Mouse (Mus musculus) induced T-regulatory cell, adult 2 months (primary cell): ENCODE data around the gene Gm49630.
"Not testable (repeated sequence)": the region's sequence is repeated elsewhere in the genome, so short reads cannot be mapped to it uniquely, and the experiment has no call there.

Source experiments
- DNase-seq: peaks from one replicate; pipeline ENCODE4 v3.0.0-alpha.2; 2012; ENCODE audit warnings: low read depth

Gm49630 gene

DNA sequence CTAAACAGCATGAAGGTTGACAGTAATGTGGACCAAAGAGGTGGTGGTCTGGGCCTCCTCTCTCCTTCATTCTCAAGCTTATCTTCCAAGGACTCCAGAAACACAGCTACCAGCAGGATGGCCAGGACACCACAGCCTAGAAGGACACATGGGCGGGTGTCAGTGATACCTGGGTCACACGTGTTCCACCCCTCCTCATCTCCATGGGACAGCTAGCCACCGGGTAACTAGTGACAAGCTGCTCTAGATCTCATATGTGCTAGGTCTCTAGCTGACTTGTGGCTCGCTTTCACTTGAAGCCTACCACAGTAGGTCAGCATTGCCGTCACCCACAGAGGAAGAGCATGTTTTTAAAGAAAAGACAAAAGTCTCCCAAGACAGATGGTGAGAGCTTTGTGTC, at the start of gene Gm49630:
Gm49630 (minus strand) TSS at position 101 of the 400 bp plus-strand sequence.
- DNase-seq, result not testable (repeated sequence)

- peak; percentile 5 for DNase-seq
These were observed 48.6 kb upstream of the Gm49630 start for GRCm38 (mm10) chr17:7420191-7420973.

DNA sequence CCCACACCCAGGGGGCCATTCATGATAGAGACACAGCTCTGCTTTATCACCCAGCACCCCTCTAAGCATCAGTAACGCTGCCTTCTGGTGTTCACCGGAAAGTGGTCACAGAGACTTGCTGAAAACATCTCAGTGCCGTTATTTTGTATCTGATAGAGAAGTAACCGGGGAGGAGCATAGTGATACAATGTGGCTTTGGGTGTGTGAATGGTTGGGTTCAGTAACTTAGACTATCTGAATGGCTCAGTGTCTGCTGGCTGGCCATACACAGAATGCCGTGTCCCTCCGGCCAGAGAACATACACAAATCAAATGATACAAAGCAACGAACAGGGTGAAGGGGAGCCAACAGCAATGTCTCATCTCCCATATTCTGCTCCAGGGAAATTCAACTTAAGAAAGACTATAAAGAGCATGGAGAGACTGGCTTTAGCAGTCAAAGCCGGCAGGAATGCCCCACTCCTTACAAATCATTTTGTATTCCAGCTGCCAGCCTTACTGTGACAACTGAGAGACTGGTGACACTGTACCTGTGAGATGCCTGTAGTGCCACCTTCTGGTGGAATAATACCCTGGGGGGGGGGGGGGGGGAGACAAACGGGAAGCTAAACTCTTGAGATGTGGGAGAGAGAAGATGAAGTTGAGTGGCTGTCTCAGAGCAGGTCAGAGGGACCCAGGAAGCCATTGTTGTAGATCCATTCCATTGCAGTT, 43.0 kb upstream of the Gm49630 start:
- not testable (repeated sequence) for DNase-seq

DNA sequence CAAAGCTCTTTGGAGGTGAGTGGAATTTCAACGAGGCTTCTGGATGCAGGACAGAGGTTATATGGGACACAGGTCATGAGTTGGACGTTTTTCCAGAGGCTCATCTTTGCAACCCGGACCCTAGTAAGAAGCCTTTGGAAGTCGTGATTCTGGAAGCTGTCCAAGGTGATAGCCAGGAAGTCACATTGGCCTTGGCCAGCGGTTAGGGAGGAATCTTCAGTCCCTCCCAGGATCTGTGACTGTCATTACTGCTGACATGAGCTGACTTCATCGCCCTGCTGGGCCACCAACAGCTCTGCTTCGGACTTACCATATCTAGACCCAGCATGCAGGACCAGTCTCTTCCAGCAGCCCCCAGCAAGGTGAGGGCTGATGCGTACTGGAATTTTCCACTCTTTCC, 41.6 kb upstream of the Gm49630 start:
- not testable (repeated sequence) for DNase-seq

DNA sequence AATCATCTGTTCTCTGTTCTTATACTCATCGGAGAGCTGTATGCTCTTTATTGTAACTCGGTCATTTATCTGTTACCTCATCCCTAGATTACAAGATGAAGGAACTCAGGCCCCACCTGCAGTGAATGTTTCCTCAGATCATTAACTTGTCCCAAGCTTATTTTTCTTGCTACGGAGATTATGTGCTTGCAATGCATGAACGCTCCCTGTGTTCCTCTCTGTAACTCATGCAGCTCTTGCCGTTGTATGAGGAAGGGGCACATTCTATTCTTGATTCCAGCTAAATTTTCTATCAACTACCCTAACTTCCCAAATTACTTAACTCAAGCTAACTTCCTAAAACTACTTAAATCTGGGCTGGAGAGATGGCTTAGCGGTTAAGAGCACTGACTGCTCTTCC, 28.0 kb upstream of the Gm49630 start:
- DNase-seq, result not testable (repeated sequence)

DNA sequence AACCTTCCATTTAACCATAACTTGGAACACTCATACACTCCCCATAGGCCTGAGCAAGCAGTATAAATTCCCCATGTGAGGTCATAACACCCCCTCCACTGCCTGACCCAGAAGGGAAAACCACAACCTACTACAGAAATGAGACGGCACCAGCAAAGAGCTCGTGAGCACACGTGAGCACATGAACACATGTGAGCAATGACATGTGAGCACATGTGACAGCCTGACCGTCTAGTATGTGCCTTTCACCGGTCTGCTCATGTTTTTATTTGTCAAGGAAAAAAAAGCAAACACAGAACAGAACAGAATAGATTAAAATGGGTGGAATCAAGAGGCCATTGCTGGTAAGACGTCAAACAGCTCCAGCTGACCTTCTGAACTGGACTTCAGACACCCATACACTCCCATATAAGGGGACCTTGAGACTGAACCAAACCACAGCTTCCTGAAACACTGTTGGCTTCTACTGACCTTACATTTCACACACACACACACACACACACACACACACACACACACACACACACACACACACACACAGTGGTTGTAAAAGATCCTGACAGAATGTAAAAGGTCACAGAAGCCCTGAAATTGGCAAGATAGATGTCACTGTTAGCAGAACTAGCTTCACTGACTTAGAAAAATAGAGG, 26.5 kb upstream of the Gm49630 start:
- DNase-seq, result peak; percentile 64

GRCm38 (mm10) chr17:7397079-7397478, 25.3 kb upstream of the Gm49630 start:
- not testable (repeated sequence) for DNase-seq

DNA sequence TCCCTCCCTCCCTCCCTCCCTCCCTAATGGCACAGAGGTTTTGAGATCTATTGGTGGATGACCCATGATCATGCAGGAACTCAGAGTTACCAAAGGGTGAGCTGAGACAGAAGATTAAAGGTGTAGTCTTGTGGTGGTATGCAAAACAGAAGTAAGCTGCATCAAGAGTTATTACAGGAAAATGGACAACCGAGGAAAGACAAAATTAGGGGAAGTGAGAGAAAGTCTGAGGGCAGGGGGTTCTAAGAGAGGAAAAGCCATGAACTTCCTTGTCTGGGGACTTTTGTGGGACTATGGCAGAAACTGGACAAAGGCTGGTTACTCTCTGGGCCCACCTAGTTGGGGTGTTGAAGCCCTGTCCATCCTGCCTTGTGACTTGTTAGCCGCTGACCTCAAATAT, 24.5 kb upstream of the Gm49630 start:
- DNase-seq, result not testable (repeated sequence)

- DNase-seq, result not testable (repeated sequence)
These were observed 23.9 kb upstream of the Gm49630 start for GRCm38 (mm10) chr17:7395671-7396070.

- DNase-seq, result not testable (repeated sequence)
These were observed 23.3 kb upstream of the Gm49630 start for GRCm38 (mm10) chr17:7395116-7395515.

DNA sequence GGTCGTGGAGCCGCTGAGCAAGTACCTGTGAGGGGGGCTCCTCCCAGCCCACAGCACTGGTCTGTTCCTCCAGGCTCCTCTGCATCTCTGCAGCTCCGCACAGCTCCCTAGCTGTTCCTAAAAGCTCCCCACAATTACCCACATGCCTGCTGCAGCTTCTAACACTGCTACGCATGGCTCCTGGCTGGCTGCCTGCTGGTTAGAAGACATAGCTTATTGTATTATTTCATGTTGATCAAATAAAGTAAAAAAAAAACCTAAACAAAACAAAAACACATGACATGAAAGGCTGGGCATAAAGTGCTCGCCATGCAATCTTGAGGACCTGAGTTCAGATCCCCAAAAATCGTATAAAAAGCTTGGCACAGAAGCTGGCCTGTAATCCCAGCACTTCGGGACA, 18.1 kb upstream of the Gm49630 start:
- DNase-seq, result not testable (repeated sequence)

DNA sequence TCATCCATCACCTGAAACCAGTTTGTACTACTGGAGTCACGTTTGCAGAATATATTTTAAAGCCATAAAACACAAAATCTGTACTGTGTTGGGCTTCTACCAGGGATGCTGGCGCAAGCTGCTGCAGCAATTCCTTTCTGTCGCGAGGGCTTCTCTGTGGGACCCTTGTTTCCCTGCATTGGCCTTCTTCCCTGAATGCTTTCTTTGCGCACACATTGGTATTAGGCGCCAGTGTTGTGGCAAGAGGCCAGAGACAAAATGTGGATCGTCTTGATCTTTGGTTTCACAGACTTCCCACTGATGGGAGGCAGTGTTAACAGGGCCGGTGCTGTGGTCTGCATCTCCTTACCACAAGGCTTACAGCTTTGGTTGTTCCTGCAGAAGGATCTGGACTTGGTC, 17.2 kb upstream of the Gm49630 start:
- DNase-seq, result not testable (repeated sequence)

- not testable (repeated sequence) for DNase-seq
These were observed 16.7 kb upstream of the Gm49630 start for GRCm38 (mm10) chr17:7388341-7388957.

GRCm38 (mm10) chr17:7386016-7386415, 14.2 kb upstream of the Gm49630 start:
- not testable (repeated sequence) for DNase-seq

DNA sequence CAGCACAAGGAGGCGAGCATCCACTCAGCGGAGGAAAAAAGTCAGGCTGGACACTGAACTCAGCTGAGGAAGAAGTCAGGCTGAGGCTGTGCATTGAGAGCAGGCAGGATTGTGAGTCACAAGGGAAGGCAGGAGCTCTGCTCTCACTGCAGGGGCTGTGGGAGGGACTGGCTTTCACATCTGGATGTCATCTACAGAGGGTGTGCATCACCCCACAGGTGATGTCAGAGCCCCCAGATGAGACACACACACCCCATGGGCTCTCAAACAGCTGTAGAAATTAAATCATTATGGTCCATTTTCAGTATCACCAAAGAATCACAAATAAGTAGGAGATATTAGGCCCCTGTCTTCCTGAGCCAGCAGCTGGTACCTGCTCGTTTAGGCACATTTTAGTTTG, 13.6 kb upstream of the Gm49630 start, which contains the start of gene Unc93a2:
Unc93a2 (minus strand) TSS at position 101 of the 400 bp plus-strand sequence.
- not testable (repeated sequence) for DNase-seq

GRCm38 (mm10) chr17:7383167-7384143, 11.7 kb upstream of the Gm49630 start:
- not testable (repeated sequence) for DNase-seq

DNA sequence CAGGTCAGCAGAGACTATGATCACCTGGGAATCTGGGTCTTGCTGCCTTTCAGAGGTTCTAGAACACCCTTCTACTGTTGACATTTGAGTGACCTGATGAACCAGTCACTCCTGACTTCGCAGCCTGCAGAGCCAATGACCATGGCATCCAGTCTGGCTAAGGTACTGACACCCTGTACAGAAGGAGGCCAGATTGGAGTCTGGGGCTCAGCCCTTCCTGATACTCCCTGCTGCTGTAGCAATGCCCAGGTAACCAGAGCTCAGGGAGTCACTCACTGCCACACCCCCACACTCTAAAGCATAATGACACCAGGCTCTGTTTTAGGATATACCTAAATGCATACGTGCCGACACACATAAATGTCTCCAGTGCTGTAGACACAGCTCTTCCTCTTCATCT, 10.9 kb upstream of the Gm49630 start:
- DNase-seq, result not testable (repeated sequence)

GRCm38 (mm10) chr17:7377907-7378306, 6.1 kb upstream of the Gm49630 start:
- not testable (repeated sequence) for DNase-seq

GRCm38 (mm10) chr17:7376951-7377700, 5.3 kb upstream of the Gm49630 start:
- DNase-seq, result not testable (repeated sequence)

DNA sequence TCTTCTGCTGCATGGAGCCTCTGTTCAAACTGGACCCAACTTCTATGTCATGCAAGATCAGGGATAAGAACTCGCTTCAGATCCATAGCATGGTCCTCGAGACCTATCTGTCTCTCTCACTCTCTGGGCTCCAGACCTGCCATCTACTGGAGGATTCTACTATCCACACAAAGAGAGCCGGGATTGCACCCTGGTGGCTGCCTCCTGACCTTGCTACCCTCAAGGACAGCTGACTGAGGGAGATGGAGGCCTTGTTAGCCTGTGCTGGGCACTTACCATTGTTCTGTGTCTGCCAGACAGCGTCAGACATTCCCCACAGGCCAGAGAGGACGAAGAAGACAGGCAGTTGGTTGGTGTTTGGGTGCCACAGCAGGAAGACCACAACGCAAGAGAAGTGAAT, 2.4 kb downstream of the Gm49630 start:
- not testable (repeated sequence) for DNase-seq
